Mouse (Mus musculus): Measurements from ENCODE around the gene Krtap1-5.

DNA sequence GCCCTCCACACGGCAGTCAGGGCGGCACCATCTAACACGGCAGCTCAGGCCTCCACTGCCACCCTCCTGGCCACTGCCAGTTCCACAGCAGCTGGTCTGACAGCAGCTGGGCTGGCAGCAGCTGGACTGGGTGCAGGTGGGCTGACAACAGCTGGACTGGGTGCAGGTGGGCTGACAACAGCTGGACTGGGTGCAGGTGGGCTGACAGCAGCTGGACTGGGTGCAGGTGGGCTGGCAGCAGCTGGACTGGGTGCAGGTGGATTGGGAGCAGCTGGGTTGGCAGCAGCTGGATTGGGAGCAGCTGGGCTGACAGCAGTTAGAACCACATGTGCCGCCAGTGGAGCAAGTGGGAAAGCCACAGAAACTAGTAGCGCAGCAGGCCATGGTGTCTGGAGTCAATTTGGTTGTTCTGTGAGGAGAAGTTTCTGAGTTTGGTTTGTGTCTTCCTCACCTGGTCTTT, 2.5 kb upstream of the Krtap1-5 start, which contains the start of gene Krtap1-4:
- TF ChIP-seq ZC3H11A (IDR thresholded peaks at IDR 0.05; ENCODE audit: borderline replicate concordance, low read depth, low read length) (no peak), ZNF384 (IDR thresholded peaks at IDR 0.05; ENCODE audit: low read depth, low read length) (no peak)

All from ES-E14 (cell line).